Mouse (Mus musculus): ENCODE measurements around the gene Myom1.

Gene Myom1

DNA sequence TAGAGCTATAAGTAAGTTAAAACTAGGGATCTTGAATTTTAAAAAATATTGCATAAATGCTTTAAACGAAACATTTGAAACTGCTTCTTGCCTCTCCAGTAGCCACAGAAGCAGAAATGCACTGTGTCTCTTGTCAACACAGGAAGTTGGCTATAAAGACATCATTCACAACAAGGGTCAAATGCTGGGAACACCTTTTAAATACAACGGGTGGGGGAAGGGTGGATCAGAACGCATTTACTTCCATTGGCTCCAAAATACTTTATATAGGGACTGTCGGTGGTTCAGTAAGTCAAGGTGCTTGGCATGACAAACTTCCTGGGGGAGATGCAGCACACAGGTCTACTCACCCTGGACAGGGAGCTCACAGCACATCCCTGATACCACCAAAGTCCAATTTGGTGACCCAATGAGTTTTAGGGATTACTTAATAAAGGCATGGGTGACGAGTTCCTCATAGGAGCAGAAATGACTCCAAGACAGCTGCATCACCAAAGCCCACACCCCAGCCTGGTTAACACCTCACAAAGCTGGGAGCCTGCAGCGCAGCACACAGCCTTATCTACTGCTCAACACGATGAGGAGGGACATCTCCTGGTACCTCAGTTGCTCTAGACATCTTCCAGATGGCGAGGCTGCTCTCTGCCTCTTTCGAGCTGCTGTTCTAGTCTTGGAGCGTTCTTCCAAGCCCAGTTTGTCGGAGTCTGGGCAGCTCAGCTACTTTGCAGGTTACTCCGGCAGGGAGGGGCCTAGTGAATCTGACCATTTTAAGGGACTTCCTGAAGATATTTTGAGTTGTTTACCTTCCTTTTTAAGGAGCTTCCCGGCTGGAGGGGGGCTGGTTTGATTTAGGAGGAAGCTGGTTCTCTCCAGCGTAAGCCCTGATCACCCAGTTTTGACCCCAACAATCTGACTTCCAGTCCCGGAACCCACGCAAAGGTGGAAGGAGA is 134.2 kb downstream of the Myom1 start:
- DNase-seq (ENCODE audit: low spot score in 2 of 2), result no peak

DNA sequence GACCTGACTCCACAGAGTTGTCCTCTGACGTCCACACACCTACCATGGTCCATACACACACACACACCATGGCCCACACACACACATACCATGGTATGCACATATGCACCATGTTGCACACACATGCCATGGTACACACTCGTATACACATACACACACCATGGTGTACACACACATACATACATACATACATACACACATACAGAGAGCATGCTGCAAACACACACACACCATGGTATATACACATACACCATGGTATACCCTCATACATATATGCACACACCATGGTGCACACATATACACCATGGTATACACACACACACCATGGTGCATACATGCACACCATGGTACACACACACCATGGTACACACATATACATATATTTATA is 134.9 kb downstream of the Myom1 start:
- DNase-seq (ENCODE audit: low spot score in 2 of 2), result no peak

DNA sequence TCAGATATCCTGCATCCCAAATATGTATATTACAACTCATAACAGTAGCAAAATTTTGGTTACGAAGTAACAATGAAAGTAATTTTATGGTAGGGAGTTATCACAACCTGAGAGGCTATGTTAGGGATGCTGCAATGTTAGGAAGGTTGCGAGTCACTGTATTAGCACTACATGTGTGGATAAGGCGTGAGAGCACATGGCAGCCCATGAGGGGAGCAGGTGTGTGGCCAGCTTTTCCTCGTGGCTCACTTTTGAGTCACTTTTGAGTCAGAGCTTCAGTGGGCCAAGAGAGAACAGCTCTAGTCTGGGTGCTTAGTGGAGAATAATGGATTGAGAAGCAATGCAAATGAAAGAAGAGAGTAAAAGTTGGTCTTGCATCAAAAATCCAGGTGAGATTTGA is 139.6 kb downstream of the Myom1 start:
- no peak for DNase-seq (ENCODE audit: low spot score in 2 of 2)

- no peak for DNase-seq (ENCODE audit: low spot score in 2 of 2)
Measured at GRCm38 (mm10) chr17:71143155-71143554, 140.7 kb downstream of the Myom1 start.

GRCm38 (mm10) chr17:71144322-71145116 is 142.1 kb downstream of the Myom1 start:
- no peak for DNase-seq (ENCODE audit: low spot score in 2 of 2)

- no peak for DNase-seq (ENCODE audit: low spot score in 2 of 2)
Measured at GRCm38 (mm10) chr17:71145248-71145961, 143.0 kb downstream of the Myom1 start.

DNA sequence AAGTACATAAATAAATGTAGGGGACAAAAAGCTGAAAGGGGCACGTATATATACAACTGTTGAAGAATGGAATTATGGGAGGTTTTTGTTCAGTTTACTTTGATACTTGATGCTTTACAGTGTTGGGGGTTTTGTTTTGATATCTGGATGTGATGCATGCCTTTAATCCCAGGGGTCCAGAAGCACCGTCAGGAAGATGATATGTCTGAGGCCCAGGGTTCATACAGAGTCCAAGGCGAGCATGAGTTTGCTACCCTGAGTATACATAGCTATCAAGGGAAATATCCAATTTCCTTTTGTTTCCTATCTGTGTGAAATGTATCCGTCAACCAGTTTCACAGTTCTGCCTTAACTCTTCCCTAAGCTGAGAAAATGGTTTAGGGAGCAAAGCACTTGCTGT is 150.9 kb downstream of the Myom1 start:
- DNase-seq (ENCODE audit: low spot score in 2 of 2), result no peak

DNA sequence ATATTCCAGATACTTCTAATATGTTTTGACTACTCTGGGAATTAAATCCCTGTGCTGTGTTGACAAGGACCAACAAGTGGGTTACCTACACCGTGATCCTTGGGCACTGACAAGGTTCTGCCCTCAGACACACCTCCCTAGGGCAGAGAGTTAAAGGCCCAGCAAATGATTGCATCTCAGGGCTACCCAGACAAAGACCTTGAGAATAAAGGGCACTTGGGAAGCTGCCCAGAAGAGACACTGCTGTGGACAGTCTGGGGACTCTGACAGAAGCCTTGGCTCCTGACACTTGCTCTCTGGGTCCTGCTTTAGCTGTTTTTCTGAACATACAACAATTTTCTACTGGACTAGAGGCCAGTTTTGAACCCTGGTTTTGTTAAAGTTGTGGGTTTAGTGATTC is 152.8 kb downstream of the Myom1 start:
- no peak for DNase-seq (ENCODE audit: low spot score in 2 of 2)

GRCm38 (mm10) chr17:71159152-71159567 is 156.7 kb downstream of the Myom1 start:
- no peak for DNase-seq (ENCODE audit: low spot score in 2 of 2)

- no peak for DNase-seq (ENCODE audit: low spot score in 2 of 2)
Measured at GRCm38 (mm10) chr17:71159720-71160119, 157.3 kb downstream of the Myom1 start.

GRCm38 (mm10) chr17:71160244-71160995 is 158.0 kb downstream of the Myom1 start:
- no peak for DNase-seq (ENCODE audit: low spot score in 2 of 2)

DNA sequence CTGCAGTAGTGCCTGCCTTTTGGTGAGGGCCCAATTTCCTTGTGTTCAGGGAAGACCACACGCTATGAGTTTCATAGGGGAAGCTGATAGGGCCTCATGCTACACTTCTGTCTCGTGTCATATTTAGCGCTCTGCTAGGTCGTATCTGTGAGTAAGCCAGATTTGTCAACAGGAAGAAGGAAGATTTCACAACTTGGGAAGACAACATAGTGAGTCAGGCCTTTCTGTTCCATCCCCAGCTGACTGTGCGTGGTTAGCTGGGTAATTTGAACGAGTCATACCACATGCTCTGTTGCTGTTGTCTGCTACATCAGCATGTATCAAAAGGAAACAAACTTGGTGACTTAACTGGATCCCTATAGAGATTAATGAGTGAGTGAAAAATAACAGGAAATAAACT is 162.6 kb downstream of the Myom1 start:
- peak; percentile 62 to 80 for DNase-seq (ENCODE audit: low spot score in 2 of 2)

GRCm38 (mm10) chr17:71168205-71168815 is 165.9 kb downstream of the Myom1 start:
- no peak for DNase-seq (ENCODE audit: low spot score in 2 of 2)

DNA sequence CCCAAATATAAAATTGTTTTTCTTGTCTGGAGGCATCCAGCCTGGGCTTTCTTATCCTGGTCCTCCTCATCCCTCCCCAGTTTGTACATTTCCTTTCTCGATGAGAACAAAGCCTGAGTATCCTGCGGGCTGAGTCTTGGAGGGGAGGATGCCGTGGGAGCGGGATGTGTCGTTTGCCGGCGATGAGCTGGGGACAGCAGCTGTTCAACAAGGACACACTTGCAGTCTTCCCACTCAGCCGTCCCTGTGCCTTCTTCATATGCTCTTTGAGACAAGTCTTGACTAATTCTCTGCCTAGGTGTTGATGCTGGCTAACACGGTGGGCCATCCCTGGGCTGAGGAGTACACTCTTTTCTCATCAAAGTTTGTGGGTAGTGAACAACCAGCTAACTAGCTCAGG is 166.4 kb downstream of the Myom1 start:
- DNase-seq (ENCODE audit: low spot score in 2 of 2), result no peak

DNA sequence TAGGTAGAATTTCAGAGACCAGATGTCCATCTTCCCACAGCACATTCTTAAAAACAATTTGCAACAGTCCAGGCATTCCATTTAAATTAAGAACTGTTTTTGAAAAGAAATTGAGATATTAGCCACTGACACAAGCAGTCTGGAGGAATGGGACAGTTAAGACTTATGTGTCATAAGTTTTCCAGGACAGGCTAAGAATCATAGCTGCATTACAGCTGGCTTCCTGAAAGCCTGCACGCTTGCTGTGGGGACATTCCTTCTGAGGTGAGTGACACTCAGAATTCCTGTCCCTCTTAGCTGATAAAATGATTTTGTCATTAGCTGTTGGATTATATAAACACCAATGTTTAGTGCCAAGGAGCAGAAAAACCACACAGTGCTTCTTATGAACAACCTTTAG is 167.2 kb downstream of the Myom1 start:
- DNase-seq (ENCODE audit: low spot score in 2 of 2), result no peak

DNA sequence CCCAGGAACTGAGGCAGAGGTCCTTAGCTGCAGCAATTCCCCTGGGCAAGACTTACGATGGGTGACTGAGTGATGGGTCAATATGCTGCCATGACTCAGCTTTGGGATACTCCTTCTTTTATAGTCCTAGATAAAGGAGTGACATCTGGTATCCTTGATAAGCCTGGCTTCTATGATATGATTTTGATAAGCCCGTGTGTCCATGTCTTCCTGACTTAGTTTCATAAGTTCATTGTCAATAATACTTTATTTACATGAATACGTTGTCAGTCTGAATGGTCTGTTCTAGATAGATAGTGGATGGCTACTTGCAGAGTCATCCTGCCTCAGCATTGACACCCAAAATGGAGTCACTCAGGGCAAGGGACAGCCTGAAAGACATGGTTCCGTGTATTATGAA is 168.7 kb downstream of the Myom1 start:
- no peak for DNase-seq (ENCODE audit: low spot score in 2 of 2)
